Mouse (Mus musculus) ES-E14 (cell line): ENCODE measurements around the gene Reln. TPM values are rescaled to one million over a fixed set of nuclear protein-coding genes. Genes with fewer than 3 reads are reported as not detected.
A peak's percentile ranks its signal among the peaks of the same experiment; 100 is the strongest.

ENCODE experiments used
- DNase-seq: peaks from one replicate; pipeline ENCODE4 v3.0.0-alpha.2; 2013; ENCODE audit warnings: low read depth, low spot score
- H3K27ac ChIP-seq: 2 replicates; pipeline ENCODE4 v1.5.1; 2012; ENCODE audit warnings: low read depth, mild to moderate bottlenecking, low read length, moderate library complexity, mixed read lengths; ENCODE audit not compliant: poor library complexity, insufficient read depth, severe bottlenecking
- H3K36me3 ChIP-seq: 2 replicates; pipeline ENCODE4 v1.6.1; 2012; ENCODE audit warnings: mild to moderate bottlenecking, low read length, moderate library complexity, mixed read lengths; ENCODE audit not compliant: control insufficient read depth, poor library complexity, insufficient read depth, severe bottlenecking
- H3K4me1 ChIP-seq, 2 experiments: fragments of 150-350 bp in 1 of 2; sonication (generic) in 1 of 2; 2 replicates each; pipeline ENCODE4 v1.6.1; 2012; ENCODE audit warnings: low read length in 2 of 2, mild to moderate bottlenecking in 1 of 2, mixed read lengths in 1 of 2; ENCODE audit not compliant: control insufficient read depth in 2 of 2, insufficient read depth in 2 of 2, poor library complexity in 1 of 2
- H3K4me3 ChIP-seq, 2 experiments: fragments of 150-350 bp in 1 of 2; sonication (generic) in 1 of 2; 2 replicates each; pipeline ENCODE4 v1.5.1; 2012; ENCODE audit warnings: low read length in 2 of 2, low read depth in 1 of 2, mild to moderate bottlenecking in 1 of 2, mixed read lengths in 1 of 2; ENCODE audit not compliant: insufficient read depth in 1 of 2, poor library complexity in 1 of 2, severe bottlenecking in 1 of 2
- H3K9ac ChIP-seq: 2 replicates; pipeline ENCODE4 v1.6.1; 2012; ENCODE audit warnings: low read depth, mild to moderate bottlenecking, low read length, mixed read lengths; ENCODE audit not compliant: poor library complexity, insufficient read depth, severe bottlenecking
- H3K9me3 ChIP-seq: fragments of 150-350 bp; sonication (generic); 2 replicates; pipeline ENCODE4 v1.6.1; 2012; ENCODE audit warnings: low read depth, mild to moderate bottlenecking, low read length; ENCODE audit not compliant: control insufficient read depth, insufficient read depth
- CHD2 ChIP-seq: IDR thresholded peaks from 2 replicates; pipeline ENCODE4 v1.6.1; 2014; ENCODE audit warnings: mild to moderate bottlenecking, low read depth, low read length, inconsistent platforms
- HCFC1 ChIP-seq: IDR thresholded peaks from 2 replicates; pipeline ENCODE4 v1.6.1; 2012; ENCODE audit warnings: low read length, inconsistent platforms, borderline replicate concordance; ENCODE audit not compliant: insufficient read depth
- MAFK ChIP-seq: IDR thresholded peaks from 2 replicates; pipeline ENCODE4 v1.6.1; 2014; ENCODE audit warnings: mild to moderate bottlenecking, low read depth, low read length, inconsistent platforms; ENCODE audit not compliant: insufficient read depth
- ZC3H11A ChIP-seq: IDR thresholded peaks from 2 replicates; pipeline ENCODE4 v1.6.1; 2012; ENCODE audit warnings: low read depth, mild to moderate bottlenecking, inconsistent platforms, low read length, borderline replicate concordance
- ZNF384 ChIP-seq: IDR thresholded peaks from 2 replicates; pipeline ENCODE4 v1.6.1; 2012; ENCODE audit warnings: low read depth, low read length, inconsistent platforms
- in situ Hi-C, 2 experiments: fragments of 600-800 bp; cut with MboI; formaldehyde crosslinking; loops; one replicate each; pipeline ENCODE4 v1.15.1; 2025; ENCODE audit warnings: low sequenced_read_pairs in 2 of 2, inconsistent platforms in 1 of 2; ENCODE audit not compliant: unreplicated experiment in 2 of 2
- total RNA-seq: library from RNA; depleted of rRNA; stranded (reverse); fragments of 300-350 nt; gene quantifications from 2 replicates; pipeline ENCODE4 v1.2.3, GENCODE M21; 2012

Gene Reln
- total RNA-seq, 1 experiment, result 2.1 TPM

- Histone ChIP-seq H3K27ac (no peak overlapping the region), H3K9me3 (no peaks in the 10 kb centered on the region), H3K4me3 (no peak overlapping the region), H3K4me1 (no peaks in the 10 kb centered on the region; a peak in 1 of 4 replicates), H3K36me3 (no peaks in the 10 kb centered on the region), H3K9ac (no peak overlapping the region)
- in situ Hi-C loops, result no loop called here
- TF ChIP-seq ZC3H11A (no peak), MAFK (no peak), ZNF384 (no peak), CHD2 (no peak), HCFC1 (no peak)
- no peak for DNase-seq
Observed at GRCm38 (mm10) chr5:21920310-21920709, 424.2 kb downstream of the Reln start.

GRCm38 (mm10) chr5:21919281-21919780 is 425.2 kb downstream of the Reln start:
- no peak for TF ChIP-seq MAFK
- TF ChIP-seq ZNF384, result no peak
- TF ChIP-seq HCFC1, result no peak
- TF ChIP-seq ZC3H11A, result no peak
- TF ChIP-seq CHD2, result no peak
- Histone ChIP-seq H3K27ac (no peak overlapping the region), H3K4me3 (no peak overlapping the region), H3K9ac (no peak overlapping the region), H3K36me3 (no peaks in the 10 kb centered on the region), H3K9me3 (no peaks in the 10 kb centered on the region), H3K4me1 (peaks cover 0 to 3% of the 10 kb centered on the region in 2 experiments; a peak in 2 of 4 replicates)
- DNase-seq, result no peak
- in situ Hi-C loops, result no loop called here

- H3K9me3 ChIP-seq, result no peaks in the 10 kb centered on the region
- H3K9ac ChIP-seq, result no peak overlapping the region
- H3K27ac ChIP-seq, result no peak overlapping the region
- DNase-seq, result no peak
- in situ Hi-C loops, result no loop called here
- TF ChIP-seq HCFC1 (no peak), ZC3H11A (peak; percentile 53; the same call in 1 of the 2 replicates)
- H3K36me3 ChIP-seq, result no peaks in the 10 kb centered on the region
- peaks cover 0 to 3% of the 10 kb centered on the region in 2 experiments; a peak in 2 of 4 replicates for H3K4me1 ChIP-seq
- H3K4me3 ChIP-seq, result no peak overlapping the region
Observed at GRCm38 (mm10) chr5:21915973-21916372, 428.5 kb downstream of the Reln start.

- Histone ChIP-seq H3K4me3 (no peak overlapping the region), H3K9ac (no peak overlapping the region), H3K9me3 (no peaks in the 10 kb centered on the region), H3K36me3 (no peaks in the 10 kb centered on the region), H3K4me1 (peaks cover 0 to 5% of the 10 kb centered on the region in 2 experiments; a peak in 2 of 4 replicates), H3K27ac (no peak overlapping the region)
- TF ChIP-seq ZNF384 (no peak), HCFC1 (no peak), ZC3H11A (no peak), CHD2 (no peak), MAFK (no peak)
- in situ Hi-C loops, result no loop called here
- DNase-seq, result no peak
Observed at GRCm38 (mm10) chr5:21914776-21915175, 429.7 kb downstream of the Reln start.
